Mouse (Mus musculus): ENCODE results near the gene Srcin1.
A peak's percentile ranks its signal among the peaks of the same experiment; 100 is the strongest.

The Srcin1 gene

DNA sequence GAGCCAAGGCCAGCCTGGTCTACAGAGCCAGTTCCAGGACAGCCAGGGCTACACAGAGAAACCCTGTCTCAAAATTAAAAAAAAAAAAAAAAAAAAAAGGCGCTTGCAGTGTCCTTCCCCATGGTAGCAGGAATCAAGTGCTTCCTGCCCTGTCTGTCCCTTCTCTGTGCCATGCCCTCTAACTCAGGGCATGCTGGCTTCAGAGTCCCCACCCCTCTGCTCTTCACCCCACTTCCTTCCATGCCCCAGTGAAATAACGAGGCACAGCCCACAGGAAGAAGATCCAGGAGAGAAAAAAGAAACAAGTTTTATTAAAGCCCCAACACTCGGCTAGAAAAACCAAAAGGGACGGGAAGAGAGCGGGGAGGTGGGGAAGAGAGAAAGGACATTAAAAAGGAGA, 66.9 kb downstream of the Srcin1 start:
- DNase-seq (ENCODE audit: low read depth, low spot score), result no peak

GRCm38 (mm10) chr11:97508198-97508597, 67.8 kb downstream of the Srcin1 start:
- no peak for DNase-seq (ENCODE audit: low read depth, low spot score)

GRCm38 (mm10) chr11:97506331-97506730, 69.7 kb downstream of the Srcin1 start:
- DNase-seq (ENCODE audit: low read depth, low spot score), result peak; percentile 55

GRCm38 (mm10) chr11:97505784-97506183, 70.2 kb downstream of the Srcin1 start:
- peak; percentile 62 for DNase-seq (ENCODE audit: low read depth, low spot score)

GRCm38 (mm10) chr11:97502846-97503245, 73.1 kb downstream of the Srcin1 start:
- DNase-seq (ENCODE audit: low read depth, low spot score), result no peak

DNA sequence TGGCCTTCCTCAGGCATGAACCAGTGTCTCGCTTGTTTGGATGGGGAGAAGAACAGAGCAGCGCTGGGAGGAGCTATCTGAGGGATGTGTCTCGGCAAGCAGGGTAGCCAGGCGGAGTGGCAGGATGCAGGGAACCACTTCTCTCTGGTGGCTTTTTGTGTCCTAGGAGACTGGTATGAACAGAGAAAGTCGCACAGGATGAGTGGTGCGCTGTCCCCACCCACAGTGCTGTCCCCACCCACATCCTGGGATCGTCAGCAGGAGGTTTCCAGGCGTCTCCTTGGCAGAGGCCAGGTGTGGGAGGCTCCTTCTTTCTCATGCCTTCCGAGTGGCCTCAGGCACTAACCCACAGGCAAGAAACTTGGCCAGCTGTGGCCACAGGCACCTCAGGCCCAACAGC, 73.6 kb downstream of the Srcin1 start:
- DNase-seq (ENCODE audit: low read depth, low spot score), result peak; percentile 74

DNA sequence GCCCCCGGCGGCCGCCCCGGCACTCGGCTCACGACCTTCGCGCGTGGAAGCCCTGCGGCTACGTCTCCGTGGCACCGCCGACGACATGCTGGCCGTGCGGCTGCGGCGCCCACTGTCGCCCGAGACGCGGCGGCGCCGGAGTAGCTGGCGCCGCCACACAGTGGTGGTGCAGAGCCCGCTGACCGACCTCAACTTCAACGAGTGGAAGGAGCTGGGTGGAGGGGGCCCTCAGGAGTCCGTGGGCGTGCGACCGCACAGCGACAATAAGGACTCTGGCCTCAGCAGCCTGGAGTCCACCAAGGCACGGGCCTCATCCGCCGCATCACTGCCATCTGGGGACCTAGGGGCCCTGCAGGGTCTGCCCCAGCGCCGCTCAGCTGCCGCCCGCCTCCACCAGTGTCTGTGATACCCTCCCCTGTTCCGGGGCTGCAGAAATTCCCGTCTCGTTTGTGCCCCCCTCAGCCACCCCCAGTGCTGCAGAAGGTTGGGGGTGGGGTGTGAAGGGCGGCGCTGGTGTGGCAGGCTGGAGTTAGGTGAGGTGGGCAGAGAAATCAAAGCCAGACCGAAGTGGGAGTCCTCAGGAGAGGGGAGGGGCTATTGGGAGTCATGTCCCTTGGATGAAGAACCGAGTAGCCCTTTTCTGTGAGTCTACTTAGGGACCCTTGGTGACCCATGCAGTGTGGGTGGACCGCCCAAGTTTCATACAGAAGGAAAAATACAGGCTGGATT, 75.1 kb downstream of the Srcin1 start:
- no peak for DNase-seq (ENCODE audit: low read depth, low spot score)

GRCm38 (mm10) chr11:97499865-97500719, 75.9 kb downstream of the Srcin1 start, which contains the start of gene 4933428G20Rik:
TSS of gene 4933428G20Rik (minus strand) at chr11:97500340.
- peak; percentile 57 for DNase-seq (ENCODE audit: low read depth, low spot score)

DNA sequence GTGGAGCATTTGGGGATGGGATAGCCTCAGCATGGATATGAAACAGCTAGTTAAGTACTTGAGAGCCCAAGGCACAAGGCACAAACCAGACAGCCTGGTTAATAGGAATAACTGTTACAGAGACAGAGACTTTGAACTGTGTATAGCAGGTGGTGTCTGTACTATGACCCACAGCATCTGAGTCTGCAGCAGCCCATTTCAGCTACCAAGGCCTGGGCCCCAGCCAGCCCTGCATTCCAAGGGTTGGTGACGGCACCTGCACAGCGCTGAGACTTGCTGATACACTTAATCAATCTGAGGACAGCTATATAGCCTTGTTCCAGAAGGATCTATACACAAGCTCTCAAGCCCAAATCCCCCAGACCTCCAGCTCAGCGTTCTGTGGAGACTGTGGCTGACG, 78.4 kb downstream of the Srcin1 start:
- no peak for DNase-seq (ENCODE audit: low read depth, low spot score)

- DNase-seq (ENCODE audit: low read depth, low spot score), result no peak
Measured at GRCm38 (mm10) chr11:97492836-97493235, 83.2 kb downstream of the Srcin1 start.

DNA sequence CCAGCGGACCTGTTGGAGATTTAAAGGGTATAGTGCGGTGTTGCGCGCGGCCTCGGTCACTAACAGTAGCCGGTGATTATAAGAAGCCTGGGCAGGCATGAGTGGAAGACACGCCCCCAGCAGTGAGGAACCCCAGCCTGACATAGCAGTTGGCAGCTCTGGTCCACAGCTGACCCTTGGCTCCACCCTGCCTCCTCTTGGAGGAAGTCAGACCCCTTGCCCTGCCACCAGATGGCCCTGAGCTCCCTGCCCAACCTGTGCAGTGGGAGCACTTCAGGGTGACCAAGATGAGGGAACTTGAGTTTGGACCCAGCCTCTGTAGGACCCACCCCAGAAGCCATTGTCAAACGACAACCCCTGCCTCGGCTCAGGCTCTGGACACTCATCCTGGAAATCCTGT, 84.3 kb downstream of the Srcin1 start:
- no peak for DNase-seq (ENCODE audit: low read depth, low spot score)

DNA sequence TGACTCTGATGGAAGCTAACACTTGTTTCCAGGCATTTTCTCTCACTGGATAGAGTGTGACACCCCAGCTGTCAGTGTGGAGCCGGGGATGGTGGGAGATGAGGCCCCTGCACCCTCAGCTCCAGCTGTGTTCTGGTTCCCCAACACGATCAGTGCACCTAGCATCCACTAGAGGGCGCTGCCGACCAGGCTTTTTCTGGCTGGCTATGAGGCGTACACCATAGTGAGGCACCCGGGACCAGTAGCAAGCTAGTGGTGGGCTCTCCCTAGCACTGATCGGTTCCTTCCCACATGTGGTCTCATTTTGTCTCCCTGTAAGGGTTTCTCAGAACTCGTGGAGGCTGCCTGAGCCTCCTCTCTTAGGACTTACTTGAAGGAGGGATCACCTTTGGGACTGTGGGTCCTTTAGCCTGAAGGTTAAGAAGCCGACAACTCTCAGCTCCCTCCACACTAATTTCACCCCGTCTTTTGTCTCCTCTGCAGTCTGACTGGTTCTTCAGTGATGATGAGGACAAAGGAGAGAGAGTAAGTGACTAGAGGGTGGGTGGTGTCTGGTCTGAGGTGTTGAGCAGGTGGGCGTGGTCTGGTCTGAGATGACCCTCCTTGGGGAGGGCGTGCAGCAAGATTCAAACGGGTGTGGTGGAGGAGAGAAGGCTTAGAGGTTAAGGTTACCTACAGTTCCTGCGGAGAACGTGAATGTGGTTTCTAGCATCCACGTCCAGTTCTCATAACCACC, 86.2 kb downstream of the Srcin1 start:
- DNase-seq (ENCODE audit: low read depth, low spot score), result peak; percentile 78

DNA sequence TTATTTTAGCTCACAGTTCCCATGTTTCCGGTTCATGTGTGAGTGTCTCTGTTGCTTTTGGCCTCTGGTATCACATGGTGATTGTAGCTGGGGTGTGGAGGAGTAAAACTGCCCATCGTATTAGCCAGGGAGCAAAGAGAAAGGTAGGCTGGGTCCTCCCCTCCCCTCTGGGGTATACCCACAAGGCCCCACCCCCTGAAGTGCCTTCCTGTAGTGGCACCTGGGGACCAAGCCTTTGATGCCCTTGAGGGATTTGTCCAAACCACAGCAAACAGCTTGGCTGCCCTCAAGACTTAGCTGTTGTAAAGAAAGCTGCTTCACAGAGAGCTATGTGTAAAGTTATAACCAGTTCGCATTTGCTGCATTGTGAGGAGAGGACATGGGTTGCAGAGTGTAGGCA, 88.3 kb downstream of the Srcin1 start:
- no peak for DNase-seq (ENCODE audit: low read depth, low spot score)

- no peak for DNase-seq (ENCODE audit: low read depth, low spot score)
Measured at GRCm38 (mm10) chr11:97485661-97486060, 90.3 kb downstream of the Srcin1 start.

DNA sequence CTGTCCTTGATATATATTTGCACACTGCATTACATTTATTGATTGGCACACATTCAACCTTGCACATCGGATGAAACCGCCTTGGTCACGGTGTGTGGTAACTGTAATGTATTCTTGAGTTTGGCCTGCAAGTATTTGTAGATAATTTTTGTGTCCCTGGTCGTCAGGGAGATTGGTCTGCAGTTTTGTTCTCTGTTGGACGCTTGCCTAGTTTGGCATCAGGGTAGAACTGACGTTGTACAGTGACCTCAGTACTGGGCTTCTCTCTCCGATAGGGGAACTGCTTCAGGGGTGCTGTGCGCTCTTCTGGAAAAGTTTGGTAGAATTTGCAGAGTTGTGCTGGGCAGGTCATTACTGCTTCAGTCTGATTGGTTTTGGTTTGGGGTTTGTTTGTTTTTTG, 96.2 kb downstream of the Srcin1 start:
- peak; percentile 47 for DNase-seq (ENCODE audit: low read depth, low spot score)

- no peak for DNase-seq (ENCODE audit: low read depth, low spot score)
Measured at GRCm38 (mm10) chr11:97479085-97479484, 96.9 kb downstream of the Srcin1 start.

GRCm38 (mm10) chr11:97478345-97478744, 97.6 kb downstream of the Srcin1 start:
- no peak for DNase-seq (ENCODE audit: low read depth, low spot score)

DNA sequence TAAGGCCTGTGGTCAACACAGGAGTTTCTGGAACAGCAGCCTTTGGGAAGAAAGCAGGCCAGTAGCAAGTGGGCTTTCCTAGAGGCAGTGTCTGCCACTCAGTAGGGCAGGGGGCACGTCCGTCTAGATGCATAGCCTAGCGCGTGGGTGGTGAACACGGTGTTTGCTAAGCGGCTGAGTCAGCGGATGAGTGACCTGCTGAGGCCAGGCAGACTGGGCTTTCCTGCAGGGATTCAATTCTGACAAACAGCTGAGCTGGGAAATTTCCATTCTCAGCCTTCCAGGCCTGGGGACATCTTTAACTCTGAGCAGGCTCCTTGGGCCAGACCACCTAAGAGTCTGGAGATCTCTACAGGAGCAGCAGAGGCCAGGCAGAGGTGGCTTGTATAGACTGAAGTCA, 98.6 kb downstream of the Srcin1 start:
- peak; percentile 90 for DNase-seq (ENCODE audit: low read depth, low spot score)

DNA sequence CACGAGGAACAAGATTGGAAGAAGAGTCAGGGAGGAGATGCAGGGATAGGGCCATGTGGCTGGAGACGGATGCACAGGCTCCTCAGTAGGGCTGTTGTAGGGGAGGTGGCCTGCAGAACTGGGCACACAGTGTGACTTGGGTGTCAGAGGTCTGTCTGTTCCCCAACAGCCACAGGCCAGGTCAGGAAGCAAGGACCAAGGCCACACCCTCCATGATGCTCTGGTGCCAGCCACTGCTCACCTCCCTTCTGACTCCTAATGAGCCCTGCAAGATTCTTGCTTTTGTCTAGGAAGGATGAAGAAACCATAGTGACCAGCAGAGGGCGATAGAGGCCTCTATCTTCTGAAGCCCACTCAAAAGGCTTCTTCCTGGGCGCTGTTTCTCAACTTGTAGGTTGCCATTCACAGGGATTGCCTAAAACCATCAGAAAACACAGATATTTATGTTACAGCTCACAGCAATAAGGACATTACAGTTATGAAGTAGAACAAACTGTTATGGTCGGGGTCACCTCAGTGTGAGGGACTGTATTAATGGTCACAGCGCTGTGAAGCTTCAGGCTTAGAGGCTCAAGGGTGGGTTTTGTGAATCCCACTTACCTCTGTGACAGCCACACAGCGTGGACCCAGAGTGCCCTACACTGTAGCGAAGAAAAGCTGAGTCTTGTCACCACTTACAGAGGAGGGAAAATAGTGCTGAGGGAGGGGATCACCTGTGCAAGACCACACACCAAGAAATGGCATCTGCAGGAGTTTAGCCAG, 99.5 kb downstream of the Srcin1 start:
- DNase-seq (ENCODE audit: low read depth, low spot score), result peak; percentile 92

DNA sequence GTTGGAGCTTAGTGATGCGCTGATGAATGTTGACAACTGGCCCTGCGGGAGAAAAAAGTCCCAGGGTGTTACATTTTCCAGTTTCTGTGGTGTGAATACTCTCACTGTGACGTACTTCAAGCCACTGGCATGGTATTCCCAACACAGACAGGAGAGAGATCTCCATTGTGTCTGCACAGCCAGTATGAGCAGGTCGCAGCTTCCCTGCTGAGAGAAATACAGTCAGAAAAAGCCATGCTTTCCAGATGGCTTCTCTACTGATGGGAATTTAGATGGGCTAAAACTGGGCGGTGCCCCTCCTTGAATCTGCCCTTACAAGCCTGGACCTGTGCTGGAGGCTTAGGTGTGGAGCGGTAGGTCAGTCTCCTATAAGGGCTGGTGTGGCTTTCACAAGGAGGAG, 104.7 kb downstream of the Srcin1 start:
- no peak for DNase-seq (ENCODE audit: low read depth, low spot score)

GRCm38 (mm10) chr11:97469828-97470227, 106.2 kb downstream of the Srcin1 start:
- no peak for DNase-seq (ENCODE audit: low read depth, low spot score)

All from brain, adult 2 months (tissue).